In the genomic region with DNA sequence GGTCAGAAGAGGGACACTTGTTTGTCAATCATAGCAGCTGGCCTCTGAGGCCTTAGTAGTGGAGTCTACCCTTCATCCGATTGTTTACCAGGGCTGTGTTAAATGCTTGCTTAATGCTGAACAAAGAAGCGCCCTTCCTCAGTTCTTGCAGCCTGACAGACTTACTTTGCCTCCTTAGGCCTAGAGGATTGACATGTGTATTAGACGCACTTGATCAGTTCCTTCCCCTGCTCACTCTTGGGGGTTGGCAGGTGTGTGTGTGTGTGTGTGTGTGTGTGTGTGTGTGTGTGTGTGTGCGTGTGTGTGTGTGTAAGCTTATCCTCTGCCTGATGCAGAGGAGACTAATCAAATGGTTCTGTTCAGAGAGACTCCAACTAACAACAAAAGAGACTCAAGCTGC, we compare ENCODE assay signal across 21 mouse cellular contexts.
DNase-seq lines count a peak whose midpoint lies in the region; ATAC-seq and TF ChIP-seq lines count a peak whose summit lies in the region.
"Had no signal": no experiment of that assay in that cellular context is flagged by ENCODE, and none has a peak within 500 bp of the region (broad histone marks: within the 10 kb centered on the region; RNA-seq: fewer than 3 reads in every experiment).

No protein-coding gene starts in this region.

- H3K4me3 ChIP-seq in embryonic facial prominence, embryonic 14.5 days (ENCODE audit: low read depth, low read length) = no peak overlapping the region
- no peak overlapping the region for H3K4me3 ChIP-seq in embryonic facial prominence, embryonic 10.5 days
- H3K4me3 ChIP-seq in forebrain, postnatal 0 days (ENCODE audit: low read depth, low read length) = no peak overlapping the region
- H3K4me3 ChIP-seq in forebrain, embryonic 12.5 days (replicated peaks) = no peak overlapping the region
- no peak overlapping the region for H3K4me3 ChIP-seq in midbrain, embryonic 16.5 days (ENCODE audit: low read depth, low read length)
- H3K4me3 ChIP-seq: heart, adult 2 months; heart, embryonic 15.5 days; hindbrain, embryonic 13.5 days had no signal

- no peak overlapping the region for H3K9ac ChIP-seq in embryonic facial prominence, embryonic 14.5 days (ENCODE audit: low read depth, low read length)
- H3K9ac ChIP-seq in forebrain, postnatal 0 days = no peak overlapping the region
- H3K9ac ChIP-seq in forebrain, embryonic 12.5 days = no peak overlapping the region
- H3K9ac ChIP-seq in midbrain, embryonic 16.5 days (ENCODE audit: low read depth, low read length) = no peak overlapping the region
- H3K9ac ChIP-seq: heart, embryonic 15.5 days; hindbrain, embryonic 13.5 days had no signal

- H3K27me3 ChIP-seq in embryonic facial prominence, embryonic 14.5 days (replicated peaks; ENCODE audit: control insufficient read depth, insufficient read depth, low read length) = no peaks in the 10 kb centered on the region
- no peaks in the 10 kb centered on the region for H3K27me3 ChIP-seq in embryonic facial prominence, embryonic 10.5 days (replicated peaks; ENCODE audit: low read depth, poor library complexity, severe bottlenecking)
- H3K27me3 ChIP-seq in forebrain, postnatal 0 days (ENCODE audit: insufficient read depth, low read length) = no peaks in the 10 kb centered on the region
- H3K27me3 ChIP-seq in forebrain, embryonic 12.5 days = no peaks in the 10 kb centered on the region
- no peaks in the 10 kb centered on the region for H3K27me3 ChIP-seq in midbrain, embryonic 16.5 days (ENCODE audit: control insufficient read depth, insufficient read depth, low read depth, low read length)
- H3K27me3 ChIP-seq: heart, embryonic 15.5 days; Patski had no signal

- H3K9me3 ChIP-seq in embryonic facial prominence, embryonic 14.5 days (ENCODE audit: control insufficient read depth, low read length) = no peaks in the 10 kb centered on the region
- H3K9me3 ChIP-seq in embryonic facial prominence, embryonic 10.5 days = no peaks in the 10 kb centered on the region; the same call in 1 of the 2 replicates
- H3K9me3 ChIP-seq in forebrain, postnatal 0 days (ENCODE audit: low read length) = no peaks in the 10 kb centered on the region
- no peaks in the 10 kb centered on the region for H3K9me3 ChIP-seq in forebrain, embryonic 12.5 days
- no peaks in the 10 kb centered on the region for H3K9me3 ChIP-seq in midbrain, embryonic 16.5 days (replicated peaks; ENCODE audit: control insufficient read depth, low read length, poor library complexity, severe bottlenecking)
- H3K9me3 ChIP-seq: heart, embryonic 15.5 days; hindbrain, embryonic 13.5 days had no signal

- H3K4me1 ChIP-seq in embryonic facial prominence, embryonic 14.5 days (ENCODE audit: control insufficient read depth, insufficient read depth, low read length) = no peaks in the 10 kb centered on the region
- H3K4me1 ChIP-seq in embryonic facial prominence, embryonic 10.5 days = 0 out of 2 replicates have a peak, but pooled peaks cover 3% of the 10 kb centered on the region
- no peaks in the 10 kb centered on the region for H3K4me1 ChIP-seq in forebrain, postnatal 0 days (ENCODE audit: insufficient read depth)
- peaks cover 3% of the 10 kb centered on the region; the same call in 1 of the 2 replicates for H3K4me1 ChIP-seq in forebrain, embryonic 12.5 days
- 0 out of 2 replicates have a peak, but pooled peaks cover 5% of the 10 kb centered on the region for H3K4me1 ChIP-seq in midbrain, embryonic 16.5 days (ENCODE audit: control insufficient read depth, insufficient read depth, low read length)
- H3K4me1 ChIP-seq: heart, embryonic 15.5 days; hindbrain, embryonic 13.5 days had no signal

- WGBS in embryonic facial prominence, embryonic 14.5 days = 65% methylated on average over 4 of the region's 4 CpGs
- WGBS in embryonic facial prominence, embryonic 10.5 days = 71% methylated on average over 4 of the region's 4 CpGs
- 45% methylated on average over 4 of the region's 4 CpGs for WGBS in forebrain, postnatal 0 days
- WGBS in forebrain, embryonic 12.5 days = 44% methylated on average over 4 of the region's 4 CpGs
- WGBS in midbrain, embryonic 16.5 days = 37% methylated on average over 4 of the region's 4 CpGs

- H3K4me2 ChIP-seq in embryonic facial prominence, embryonic 14.5 days (ENCODE audit: low read depth, low read length) = no peak overlapping the region
- no peak overlapping the region for H3K4me2 ChIP-seq in forebrain, postnatal 0 days (ENCODE audit: low read depth)
- H3K4me2 ChIP-seq in forebrain, embryonic 12.5 days = no peak overlapping the region
- no peak overlapping the region for H3K4me2 ChIP-seq in midbrain, embryonic 16.5 days (ENCODE audit: low read length)
- H3K4me2 ChIP-seq: heart, embryonic 11.5 days; heart, embryonic 15.5 days; hindbrain, embryonic 13.5 days had no signal

- H3K36me3 ChIP-seq in embryonic facial prominence, embryonic 14.5 days (ENCODE audit: control insufficient read depth, insufficient read depth, low read length) = no peaks in the 10 kb centered on the region
- H3K36me3 ChIP-seq in embryonic facial prominence, embryonic 10.5 days (replicated peaks) = no peaks in the 10 kb centered on the region
- H3K36me3 ChIP-seq in forebrain, postnatal 0 days (ENCODE audit: insufficient read depth) = no peaks in the 10 kb centered on the region
- no peaks in the 10 kb centered on the region for H3K36me3 ChIP-seq in forebrain, embryonic 12.5 days (replicated peaks)
- H3K36me3 ChIP-seq in midbrain, embryonic 16.5 days (ENCODE audit: control insufficient read depth, insufficient read depth, low read length) = no peaks in the 10 kb centered on the region
- H3K36me3 ChIP-seq: heart, embryonic 15.5 days; hindbrain, embryonic 13.5 days had no signal

- ATAC-seq in embryonic facial prominence, embryonic 14.5 days (ENCODE audit: low read depth) = peak; percentile 31; the same call in 1 of the 2 replicates
- 0 out of 2 replicates have a peak, but pooled peaks have one; percentile 5 for ATAC-seq in forebrain, postnatal 0 days
- no peak for ATAC-seq in forebrain, embryonic 12.5 days (ENCODE audit: low FRiP score)
- ATAC-seq in midbrain, embryonic 16.5 days = no peak
- no peak for ATAC-seq in erythroid progenitor cell, adult 5-6 weeks (replicated peaks; ENCODE audit: low FRiP score, poor library complexity, severe bottlenecking)
- ATAC-seq: activated CD4-positive, CD25-positive, alpha-beta regulatory T cell, adult 4 months; hindbrain, postnatal 0 days had no signal

- TF ChIP-seq CTCF in forebrain, postnatal 0 days (IDR thresholded peaks at IDR 0.05; ENCODE audit: low read depth) = no peak

- no peak for DNase-seq in embryonic facial prominence, embryonic 14.5 days (ENCODE audit: low spot score)
- DNase-seq in embryonic facial prominence, embryonic 10.5 days (ENCODE audit: low spot score) = no peak
- DNase-seq in forebrain, postnatal 0 days = no peak
- peak; percentile 64 for DNase-seq in retina, postnatal 1 day
- no peak for DNase-seq in retina, embryonic 14.5 days (ENCODE audit: low spot score)
- DNase-seq: adrenal gland, adult 2 months; adrenal gland, postnatal 25 days; cerebellum, adult 2 months; cerebellum, postnatal 10 days; gastrocnemius, postnatal 14 days; heart, adult 2 months; heart, postnatal 14 days had no signal

- H3K27ac ChIP-seq in embryonic facial prominence, embryonic 14.5 days (replicated peaks; ENCODE audit: low read depth, low read length) = no peak overlapping the region
- no peak overlapping the region for H3K27ac ChIP-seq in embryonic facial prominence, embryonic 10.5 days (replicated peaks)
- H3K27ac ChIP-seq in forebrain, postnatal 0 days (ENCODE audit: low read depth, low read length) = no peak overlapping the region
- no peak overlapping the region; the same call in 1 of the 2 replicates for H3K27ac ChIP-seq in forebrain, embryonic 12.5 days
- peak overlapping the region; percentile 11; the same call in 1 of the 2 replicates for H3K27ac ChIP-seq in midbrain, embryonic 16.5 days (ENCODE audit: low read length)
- H3K27ac ChIP-seq: heart, adult 2 months; heart, embryonic 15.5 days; hindbrain, embryonic 13.5 days; hindbrain, postnatal 0 days had no signal

Comparison
In these comparisons a context has a peak if more than half of its experiments do, and no peak if none do; other contexts are left out.
1. ATAC-seq: peak in embryonic facial prominence, embryonic 14.5 days (single experiment) and forebrain, postnatal 0 days (single experiment); none in forebrain, embryonic 12.5 days (single experiment), midbrain, embryonic 16.5 days (single experiment) and erythroid progenitor cell, adult 5-6 weeks (single experiment).